Mouse (Mus musculus) retina, postnatal 7 days (tissue): Measurements from ENCODE around the gene Defb25.
"Not testable (repeated sequence)": the region's sequence is repeated elsewhere in the genome, so short reads cannot be mapped to it uniquely, and the experiment has no call there.

Experiments
- DNase-seq: peaks from one replicate; pipeline ENCODE4 v3.0.0-alpha.2; 2012; ENCODE audit warnings: low read depth, low spot score

Gene Defb25

DNA sequence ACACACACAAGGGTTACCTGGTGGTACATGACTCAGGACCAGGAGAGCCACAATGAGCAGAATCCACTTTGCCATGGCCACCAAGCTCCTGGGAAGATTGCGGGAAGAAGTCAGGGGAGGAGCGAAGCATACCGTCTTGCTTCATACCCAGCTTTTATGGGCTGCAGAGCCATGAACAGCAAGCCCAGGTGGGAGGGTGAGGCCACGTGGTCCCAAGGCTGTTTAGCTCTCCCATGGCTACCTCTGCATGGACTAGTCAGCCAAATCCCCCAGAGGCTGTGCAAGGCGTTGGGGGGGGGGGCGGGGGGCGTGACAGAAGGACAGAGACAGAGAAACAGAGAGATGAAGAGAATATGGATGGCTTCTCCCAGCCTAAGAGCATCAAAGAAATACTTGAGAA is at the start of gene Defb25:
Defb25 (minus strand) TSS at position 101 of the 400 bp plus-strand sequence.
- no peak for DNase-seq

DNA sequence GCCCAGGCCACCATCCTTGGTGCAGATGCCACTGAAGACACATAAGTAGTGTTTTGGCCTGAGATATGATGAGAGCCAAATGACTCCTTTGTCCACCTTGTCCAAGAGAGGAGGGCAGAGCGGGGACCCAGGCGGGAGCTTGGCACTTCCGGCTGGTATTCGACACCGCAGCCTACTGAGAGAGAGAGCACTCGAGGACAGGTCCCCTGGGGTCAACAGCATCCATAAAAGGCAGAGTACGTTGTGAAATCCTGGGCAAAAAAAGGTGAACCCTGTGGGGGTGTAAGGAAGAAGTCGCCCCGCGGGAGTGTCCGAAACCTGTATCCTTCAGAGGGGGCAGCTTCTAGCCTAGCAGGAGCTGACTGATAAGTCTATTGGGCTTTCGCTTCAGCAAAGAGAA is 49.3 kb upstream of the Defb25 start:
- no peak for DNase-seq

DNA sequence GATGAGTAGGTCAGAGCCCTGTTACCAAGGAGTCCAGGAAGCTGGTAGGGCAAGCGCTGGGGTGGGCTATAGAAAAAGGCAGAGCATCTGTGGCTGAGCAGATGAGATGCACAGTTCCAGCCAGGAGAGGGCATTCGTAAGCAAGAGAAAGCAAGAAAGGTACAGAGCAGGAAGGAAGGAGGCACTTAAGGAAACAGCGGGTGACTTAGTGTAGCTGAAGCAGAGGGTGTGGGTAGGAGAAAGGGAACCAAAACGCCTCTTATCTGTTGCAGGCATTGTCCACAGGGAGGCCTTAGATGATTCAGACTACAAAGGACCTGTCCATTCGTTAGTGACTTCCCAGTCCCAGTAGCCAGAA is 48.8 kb upstream of the Defb25 start:
- DNase-seq = no peak

DNA sequence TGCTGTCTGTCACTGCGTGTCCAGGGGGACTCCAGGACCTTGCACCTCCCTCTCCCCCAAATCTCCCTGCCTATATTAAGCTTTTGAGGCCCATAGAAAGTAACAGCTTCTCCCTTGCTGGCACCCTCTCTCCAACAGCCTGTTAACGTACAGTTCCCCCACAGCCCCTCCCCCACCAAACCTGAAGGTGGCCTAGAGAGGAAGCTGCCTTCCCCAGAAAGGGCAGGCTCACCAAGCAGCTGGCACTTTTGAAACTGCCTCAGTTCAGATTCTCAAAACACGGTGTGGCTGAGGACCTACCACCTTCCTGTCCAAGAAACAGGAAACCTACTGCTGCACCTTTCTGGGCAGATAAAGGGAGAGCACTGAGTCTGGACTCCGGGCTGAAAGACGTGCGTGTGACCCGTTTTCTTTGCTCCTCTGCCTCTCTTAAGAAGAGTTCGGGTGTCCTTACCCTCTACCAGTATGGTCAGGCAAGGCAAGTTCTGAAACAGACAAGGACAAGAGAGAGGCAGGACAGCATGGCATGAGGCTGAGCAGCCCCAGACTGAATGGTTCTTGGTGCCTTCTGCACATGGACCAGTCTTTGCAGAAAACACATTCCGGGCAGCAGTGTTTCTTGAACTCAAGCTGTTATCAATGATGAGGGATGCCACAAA is 48.3 kb upstream of the Defb25 start:
- no peak for DNase-seq

DNA sequence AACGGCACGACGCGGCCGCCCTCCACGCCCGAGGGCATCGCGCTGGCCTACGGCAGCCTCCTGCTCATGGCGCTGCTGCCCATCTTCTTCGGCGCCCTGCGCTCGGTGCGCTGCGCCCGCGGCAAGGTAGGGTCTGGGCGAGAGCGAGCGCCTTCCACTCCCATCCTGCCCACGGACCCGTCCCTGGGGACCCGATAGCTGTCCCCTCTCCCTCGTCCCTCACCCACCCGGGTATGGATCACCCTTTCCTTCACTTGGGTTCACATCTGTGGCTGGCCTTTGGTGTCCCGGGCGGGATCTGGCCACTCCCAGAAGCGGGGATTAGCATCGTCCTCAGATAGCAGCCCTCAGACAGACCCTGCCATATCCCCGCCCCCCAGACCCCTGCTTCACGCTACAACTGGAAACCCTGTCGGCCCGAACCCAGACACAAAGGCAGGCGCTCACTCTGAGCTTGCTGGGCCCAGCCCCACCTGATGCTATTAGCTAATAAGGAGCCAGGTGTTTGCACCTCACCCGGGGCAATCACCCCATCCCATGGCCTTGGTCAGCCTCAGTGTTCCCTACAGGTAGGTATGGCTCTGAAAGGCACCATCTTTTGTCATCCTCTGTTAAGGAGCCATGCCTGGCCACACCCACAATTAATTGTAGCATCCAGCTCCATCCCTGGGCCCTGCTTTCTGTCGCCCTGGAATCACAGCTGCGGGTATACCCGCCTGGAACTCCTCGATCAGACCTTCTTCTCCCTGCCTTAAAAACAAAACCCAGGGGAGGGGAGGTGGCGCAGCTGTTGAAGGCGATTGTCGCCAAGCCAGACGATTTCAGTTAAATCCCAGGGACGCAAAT is 47.0 kb upstream of the Defb25 start:
- DNase-seq = no peak

DNA sequence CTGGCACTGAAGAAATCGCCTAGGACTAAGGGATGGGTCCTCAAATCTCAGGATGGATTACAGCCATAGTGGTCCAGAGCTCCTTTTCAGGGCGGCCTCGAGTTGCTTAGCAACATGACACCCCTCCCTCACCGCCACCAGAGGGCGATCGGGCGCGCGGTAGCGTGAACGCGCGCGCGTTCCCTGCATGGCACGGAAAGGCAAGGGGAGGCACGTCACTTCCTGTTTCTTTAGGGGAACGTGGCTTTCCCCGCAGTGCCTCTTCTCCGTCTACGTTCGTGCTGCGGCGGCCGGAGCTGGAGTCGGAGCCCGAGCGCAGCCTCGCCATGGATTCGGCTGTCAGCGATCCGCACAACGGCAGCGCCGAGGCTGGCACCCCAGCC is 46.4 kb upstream of the Defb25 start, which contains the start of gene H13:
H13 (plus strand) TSS at position 206 of the 383 bp plus-strand sequence.
- peak; percentile 91 for DNase-seq

DNA sequence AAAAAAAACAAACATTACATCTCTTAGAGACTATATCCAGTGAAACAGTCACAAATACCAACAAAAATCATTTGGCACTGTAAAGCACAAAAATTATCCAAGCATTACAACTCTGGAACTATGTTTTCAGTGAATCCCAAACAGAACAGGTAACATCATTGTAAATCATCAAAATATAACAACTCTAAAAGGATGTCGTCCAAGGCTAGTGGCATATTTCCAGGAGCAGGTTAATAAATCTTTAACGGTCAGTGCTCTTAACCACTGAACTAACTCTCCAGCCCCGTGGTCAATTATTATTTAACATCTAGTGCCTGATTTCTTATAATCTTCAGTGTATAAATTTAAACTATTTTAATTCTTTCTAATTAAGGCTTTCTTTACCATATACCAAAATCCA is 43.3 kb upstream of the Defb25 start:
- not testable (repeated sequence) for DNase-seq

DNA sequence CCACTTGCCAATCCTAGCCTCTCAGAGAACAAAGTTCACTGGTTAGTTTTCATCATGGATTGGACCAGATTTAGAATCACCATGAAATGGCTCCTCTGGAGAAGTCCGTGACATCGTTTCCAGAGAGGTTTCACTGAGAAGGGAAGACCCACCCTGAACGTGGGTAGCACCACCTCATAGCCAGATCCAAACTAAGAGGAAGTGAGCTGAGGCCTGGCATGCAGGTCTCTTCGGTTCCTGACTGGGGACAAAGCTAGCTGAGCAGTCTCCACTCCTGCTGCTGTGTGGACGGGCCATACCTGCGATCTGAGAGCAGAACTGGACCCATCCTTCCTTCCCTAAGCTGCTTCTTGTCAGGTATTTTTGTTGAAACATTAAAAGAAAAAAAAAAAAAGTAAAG is 38.3 kb upstream of the Defb25 start:
- DNase-seq = no peak

DNA sequence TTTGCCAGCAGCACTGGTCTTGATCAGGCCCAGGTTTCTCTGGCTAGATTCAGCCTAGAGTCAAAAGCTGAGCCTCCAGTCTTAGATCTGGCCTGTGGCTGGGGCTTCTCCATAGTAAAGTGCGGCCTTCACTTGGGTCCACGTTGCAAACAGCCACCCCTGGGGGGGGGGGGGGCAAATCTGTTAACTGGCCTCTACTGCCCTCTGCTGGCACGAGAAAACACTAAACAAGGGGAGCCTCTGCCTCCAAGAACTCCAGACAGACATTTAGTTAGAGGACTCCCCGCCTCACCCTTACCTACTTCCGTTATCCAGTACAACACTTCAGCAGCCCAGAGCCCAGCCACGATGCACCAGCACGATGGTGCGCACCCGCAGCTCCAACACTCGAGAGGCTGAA is 34.5 kb upstream of the Defb25 start:
- DNase-seq = no peak

DNA sequence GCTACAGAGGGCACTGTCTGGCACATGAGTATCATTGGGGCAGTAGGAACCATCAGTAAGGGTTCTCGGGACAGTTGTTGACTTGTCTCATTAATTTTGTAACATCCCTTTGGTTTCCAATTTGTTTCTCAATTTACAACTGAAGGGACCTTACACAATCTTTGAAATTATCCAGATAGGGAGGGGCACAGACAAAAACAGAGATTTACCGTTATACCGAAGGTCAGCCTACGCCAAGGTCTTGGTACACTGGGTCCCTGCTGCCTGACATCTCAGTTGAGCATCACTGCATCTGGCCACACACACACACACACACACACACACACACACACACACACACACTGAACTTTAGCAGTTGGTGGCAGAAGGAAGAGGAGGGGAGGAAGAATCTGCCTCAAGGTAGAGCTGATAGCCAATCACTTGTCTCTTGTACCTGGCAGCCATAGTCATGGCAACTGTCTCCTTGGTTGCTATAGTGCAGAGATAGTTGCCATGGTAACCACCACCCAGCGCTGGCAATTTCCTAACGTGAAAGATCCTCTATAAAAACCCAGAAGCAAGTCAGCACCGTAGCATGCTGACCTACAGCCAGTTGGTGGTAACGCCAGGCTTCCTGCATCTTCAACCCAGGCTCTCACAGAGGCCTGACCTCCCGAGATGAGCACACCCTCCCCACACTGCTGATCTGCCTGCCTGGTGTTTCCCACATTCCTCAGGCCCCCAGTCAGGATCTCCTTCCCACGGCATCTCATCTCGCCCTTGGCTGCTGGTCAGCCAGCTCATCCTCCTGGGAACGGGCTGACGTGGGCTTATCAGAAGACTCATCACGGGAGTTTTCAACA is 31.2 kb upstream of the Defb25 start:
- DNase-seq = no peak

DNA sequence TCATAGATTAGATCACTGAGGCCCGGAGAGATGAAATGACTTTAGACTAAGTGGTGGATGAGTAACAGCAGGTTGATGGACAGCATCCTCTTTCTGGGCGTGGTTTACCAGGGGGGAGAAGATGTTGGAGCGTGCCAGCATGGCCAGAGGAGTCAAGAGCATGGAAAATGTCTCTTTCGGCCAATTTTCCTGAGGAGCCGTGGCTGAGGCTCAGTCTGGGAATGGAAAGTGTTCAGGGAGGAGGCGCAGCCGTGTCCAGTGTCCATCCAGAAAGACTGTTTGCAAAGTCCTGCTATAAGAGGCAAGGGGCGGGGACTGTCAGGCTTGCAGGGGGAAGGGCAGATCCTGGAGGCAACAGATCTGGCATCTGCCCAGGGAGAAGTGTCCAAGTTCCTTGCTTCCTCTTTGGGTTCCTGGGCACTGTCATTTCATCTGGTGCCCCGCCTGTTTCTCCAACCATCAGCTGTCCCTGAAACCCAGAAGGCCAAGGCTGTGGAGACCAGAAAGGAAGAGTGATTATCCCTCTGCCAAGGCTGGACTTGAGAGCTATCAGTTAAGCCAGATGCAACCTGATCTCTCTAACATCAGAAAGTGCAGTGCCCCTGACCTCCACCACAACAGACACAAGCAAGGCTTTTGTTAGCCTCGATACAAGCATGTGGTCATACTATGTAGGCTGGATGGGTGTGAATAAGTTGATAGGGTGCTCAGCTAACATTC is 30.2 kb upstream of the Defb25 start:
- no peak for DNase-seq

DNA sequence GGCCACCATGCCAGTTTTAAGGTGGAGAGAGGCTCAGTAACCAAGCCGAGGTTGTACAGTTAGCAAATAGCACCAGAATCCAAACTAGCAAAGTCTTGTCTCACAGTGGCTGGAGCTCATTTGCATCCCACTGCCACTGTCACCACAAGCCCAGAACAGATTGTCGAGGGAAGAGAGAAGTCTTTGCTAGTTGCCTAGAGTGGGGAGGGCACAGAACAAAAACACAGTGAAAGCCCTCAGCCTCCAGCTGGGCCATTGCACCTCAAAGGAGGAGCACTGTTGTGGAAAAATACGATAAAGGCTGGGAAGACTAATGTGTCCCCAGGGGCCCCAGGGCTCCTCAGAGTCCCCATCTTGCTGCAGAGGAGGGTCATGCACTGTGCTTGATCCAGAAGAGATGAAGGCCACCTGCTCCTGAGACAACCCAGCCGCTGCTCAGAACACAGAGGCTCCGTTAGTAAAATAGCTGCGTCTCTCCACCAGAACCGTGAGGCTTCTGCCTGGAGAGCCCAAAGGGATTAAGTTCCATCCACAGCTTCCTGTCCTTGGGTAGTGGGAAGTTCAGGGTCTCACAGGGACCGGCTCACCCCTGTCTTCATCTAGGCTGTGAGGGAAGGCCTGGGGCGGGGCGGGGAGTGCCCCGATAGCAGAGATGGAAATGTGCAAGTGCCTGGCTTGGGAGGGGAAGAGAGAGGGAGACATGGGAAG is 16.7 kb upstream of the Defb25 start:
- DNase-seq = no peak

DNA sequence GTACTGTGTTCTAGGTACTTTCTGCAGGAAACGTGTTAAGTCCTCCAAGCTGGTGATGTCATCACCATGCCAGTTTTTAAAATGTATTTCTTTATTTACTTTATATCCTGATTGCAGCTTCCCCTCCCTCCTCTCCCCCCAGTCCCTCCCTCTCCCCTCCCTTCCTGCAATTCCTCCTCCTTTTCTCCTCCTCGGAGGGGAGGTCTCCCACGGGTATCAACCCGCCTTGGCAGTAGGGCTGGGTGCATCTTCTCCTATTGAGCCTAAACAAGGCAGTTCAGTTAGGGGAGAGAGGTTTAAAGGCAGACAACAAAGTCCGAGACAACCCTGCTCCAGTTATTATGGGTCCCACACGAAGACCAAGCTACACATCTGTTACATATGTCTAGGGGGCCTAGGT is 16.0 kb upstream of the Defb25 start:
- no peak for DNase-seq

DNA sequence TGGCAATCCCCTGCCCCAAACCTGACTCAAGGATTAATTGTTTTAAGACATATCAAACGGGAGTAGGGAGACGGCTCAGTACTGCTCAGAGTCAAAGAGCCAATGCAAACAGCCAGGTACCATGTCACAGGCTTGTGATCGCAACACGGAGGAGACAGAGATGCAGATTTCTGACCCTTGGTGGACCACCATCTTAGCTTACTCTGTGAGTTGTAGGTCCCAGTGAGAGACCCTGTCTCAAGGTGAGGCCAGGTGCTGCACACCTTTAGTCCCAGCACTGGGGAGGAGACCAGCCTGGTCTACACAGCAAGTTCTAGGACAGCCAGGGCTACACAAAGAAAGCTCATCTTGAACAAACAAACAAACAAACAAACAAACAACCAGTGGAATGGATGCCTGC is 14.5 kb upstream of the Defb25 start:
- no peak for DNase-seq

DNA sequence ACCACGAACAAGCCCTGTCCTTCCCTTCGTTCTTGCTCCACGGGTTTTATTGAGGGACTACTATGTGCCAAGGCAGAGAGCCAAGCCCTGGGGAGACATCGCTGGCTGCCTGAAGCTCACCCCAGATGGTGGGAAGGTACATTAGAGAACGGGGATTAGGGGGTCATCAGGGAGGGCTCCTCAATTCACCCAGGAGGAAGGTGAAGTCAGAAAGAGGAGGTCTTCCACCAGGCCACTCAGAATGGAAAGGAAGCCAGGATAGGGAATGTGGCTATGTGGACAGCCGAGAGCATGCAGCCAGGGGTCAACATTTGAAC is 14.1 kb upstream of the Defb25 start:
- DNase-seq = no peak

DNA sequence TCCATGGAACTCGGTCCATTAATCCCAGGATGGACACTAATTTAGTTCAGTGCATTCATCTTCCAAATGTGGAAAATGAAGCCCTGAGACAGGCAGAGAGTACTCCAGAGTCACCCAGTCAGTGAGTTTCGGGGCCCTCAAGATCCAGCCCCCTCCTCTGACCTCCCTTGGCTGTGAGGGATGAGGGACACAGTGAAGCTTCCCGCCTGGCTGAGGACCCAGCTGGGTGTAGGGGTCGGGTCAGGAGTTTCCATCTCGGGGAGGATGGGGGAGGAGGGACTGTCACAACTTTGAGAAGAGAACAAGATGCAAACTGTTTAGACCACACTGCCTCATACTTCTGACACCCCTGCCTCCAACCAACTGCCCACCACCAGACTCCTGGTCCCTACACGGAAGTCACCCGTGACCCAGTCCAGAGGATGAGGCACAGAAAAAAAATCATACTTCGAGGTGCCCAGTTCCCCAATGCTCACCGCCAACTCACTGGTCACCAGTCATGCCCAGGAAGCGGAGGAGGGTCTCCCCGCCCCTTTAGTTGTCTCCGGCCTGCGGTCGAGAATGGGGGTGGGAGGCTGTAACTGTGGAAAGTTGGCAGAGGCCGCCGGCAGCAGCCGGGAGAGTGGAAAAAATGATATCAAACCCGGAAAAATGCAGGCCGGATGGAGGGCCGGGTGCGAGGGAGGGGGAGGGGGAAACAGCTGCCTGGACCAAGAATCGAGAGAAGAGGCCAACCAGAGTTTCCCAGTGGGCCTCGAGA is 13.6 kb upstream of the Defb25 start:
- no peak for DNase-seq

DNA sequence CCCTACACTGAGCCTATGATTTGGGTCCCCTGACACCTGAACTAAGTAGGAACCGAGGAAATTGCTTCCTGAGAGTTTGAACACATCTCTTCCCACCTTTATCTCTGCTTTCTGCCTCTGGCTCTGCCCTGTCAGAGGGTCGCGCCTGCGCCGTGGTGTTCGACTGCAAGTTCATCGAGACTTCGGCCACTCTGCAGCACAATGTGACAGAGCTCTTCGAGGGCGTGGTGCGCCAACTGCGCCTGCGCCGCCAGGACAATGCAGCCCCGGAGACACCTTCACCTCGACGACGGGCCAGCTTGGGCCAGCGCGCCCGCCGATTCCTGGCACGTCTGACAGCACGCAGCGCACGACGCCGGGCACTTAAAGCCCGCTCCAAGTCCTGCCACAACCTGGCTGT is 11.5 kb upstream of the Defb25 start:
- DNase-seq = no peak

DNA sequence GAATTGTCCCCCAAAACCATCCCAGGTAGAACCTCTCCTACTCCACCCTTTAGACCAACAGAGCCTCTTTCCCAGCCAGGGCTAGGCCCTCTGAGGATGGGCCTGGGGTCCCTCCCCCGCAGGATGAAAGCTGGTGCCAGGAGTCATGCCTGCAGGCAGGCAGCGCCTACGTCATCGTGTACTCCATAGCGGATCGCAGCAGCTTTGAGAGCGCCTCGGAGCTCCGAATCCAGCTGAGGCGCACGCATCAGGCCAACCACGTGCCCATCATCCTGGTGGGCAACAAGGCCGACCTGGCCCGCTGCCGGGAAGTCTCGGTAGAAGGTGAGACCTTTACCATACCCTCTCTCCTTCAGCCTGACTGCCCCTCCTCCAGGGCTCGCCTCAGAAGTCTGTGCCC is 10.5 kb upstream of the Defb25 start:
- DNase-seq = no peak

DNA sequence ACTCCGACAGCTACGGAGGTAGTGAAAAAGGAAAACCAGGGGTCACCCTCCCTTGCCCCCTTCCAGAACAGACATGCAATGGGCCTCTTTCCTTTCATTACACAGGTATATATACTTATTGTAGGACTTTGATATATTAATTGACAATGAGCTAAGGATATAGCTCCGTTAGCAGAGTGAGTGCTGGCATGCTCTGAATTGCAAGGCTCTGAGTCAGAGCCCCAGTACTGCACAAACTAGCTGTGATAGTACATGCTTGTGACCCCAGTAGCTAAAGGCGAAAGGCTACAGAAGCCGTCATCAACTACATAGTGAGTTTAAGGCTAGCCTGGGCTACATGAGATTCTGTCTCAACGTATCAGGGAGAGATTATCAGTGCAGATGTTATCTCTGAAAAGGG is 7.1 kb upstream of the Defb25 start:
- no peak for DNase-seq

DNA sequence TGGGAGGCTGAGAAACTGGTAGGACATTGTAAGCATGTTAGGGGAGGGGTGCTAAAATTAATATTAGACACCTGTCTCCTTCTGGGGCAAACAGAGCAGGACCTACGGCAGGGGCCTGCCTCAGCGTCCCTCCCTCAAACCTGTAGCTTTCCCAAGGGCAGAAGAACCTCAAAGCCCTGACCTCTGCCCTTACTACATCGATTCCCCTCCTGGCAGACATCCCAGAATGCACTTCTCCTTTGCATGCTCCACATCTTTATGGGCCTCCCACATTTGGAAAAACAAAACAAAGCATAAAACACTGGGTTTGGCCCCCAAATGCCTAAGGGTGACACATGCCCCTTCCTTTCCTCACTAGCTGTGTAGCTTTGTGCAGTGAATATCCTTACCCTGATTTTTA is 6.4 kb upstream of the Defb25 start:
- DNase-seq = no peak

DNA sequence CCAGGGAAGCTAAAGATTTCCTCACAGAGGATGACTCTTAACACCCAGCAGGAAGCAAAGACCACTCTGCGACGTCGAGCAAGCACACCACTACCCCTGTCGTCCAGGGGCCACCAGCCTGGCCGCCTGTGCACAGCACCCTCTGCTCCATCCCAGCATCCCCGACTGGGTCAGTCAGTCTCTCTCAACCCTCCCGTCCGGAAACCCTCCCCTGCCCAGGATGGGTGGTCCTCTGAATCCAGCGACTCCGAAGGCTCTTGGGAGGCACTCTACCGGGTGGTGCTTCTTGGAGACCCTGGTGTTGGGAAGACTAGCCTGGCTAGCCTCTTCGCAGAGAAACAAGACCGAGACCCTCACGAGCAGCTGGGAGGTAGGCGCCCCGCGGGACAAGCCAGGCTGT is 5.2 kb upstream of the Defb25 start:
- no peak for DNase-seq
